Mouse (Mus musculus): Measurements from ENCODE around the gene C330021F23Rik. TPM values are rescaled to one million over a fixed set of nuclear protein-coding genes. Genes with fewer than 3 reads are reported as not detected.

C330021F23Rik gene
- polyA plus RNA-seq, 1 experiment, result 0.33 TPM

Other genes starting within 250 kb of the C330021F23Rik start
- gene A430078G23Rik, start 214.6 kb upstream of the C330021F23Rik start, polyA plus RNA-seq (2012; rRNA removed), result 0.37 and 0.65 TPM in 2 replicates
- 34.0 and 36.5 TPM in 2 replicates for gene Arhgef18, start 175.0 kb upstream of the C330021F23Rik start, polyA plus RNA-seq (2012; rRNA removed)
- gene Pex11g, start 100.3 kb upstream of the C330021F23Rik start, polyA plus RNA-seq (2012; rRNA removed), result 8.5 and 11.1 TPM in 2 replicates
- 0.15 and 0.26 TPM in 2 replicates for gene Tex45, start 97.1 kb upstream of the C330021F23Rik start, polyA plus RNA-seq (2012; rRNA removed)
- 27.5 and 31.0 TPM in 2 replicates for gene Zfp358, start 74.9 kb upstream of the C330021F23Rik start, polyA plus RNA-seq (2012; rRNA removed)
- gene Mcoln1, start 67.5 kb upstream of the C330021F23Rik start, polyA plus RNA-seq (2012; rRNA removed), result 104 and 125 TPM in 2 replicates
- 50.0 and 54.3 TPM in 2 replicates for gene Pnpla6, start 52.6 kb upstream of the C330021F23Rik start, polyA plus RNA-seq (2012; rRNA removed)
- gene Camsap3, start 19.3 kb downstream of the C330021F23Rik start, polyA plus RNA-seq (2012; rRNA removed), result 13.3 and 16.1 TPM in 2 replicates
- 45.0 and 54.9 TPM in 2 replicates for gene Xab2, start 53.3 kb downstream of the C330021F23Rik start, polyA plus RNA-seq (2012; rRNA removed)
- gene Pet100, start 53.6 kb downstream of the C330021F23Rik start, polyA plus RNA-seq (2012; rRNA removed), result 65.2 and 71.8 TPM in 2 replicates
- not detected in 2 replicates for gene Pcp2, start 57.6 kb downstream of the C330021F23Rik start, polyA plus RNA-seq (2012; rRNA removed)
- gene Stxbp2, start 63.0 kb downstream of the C330021F23Rik start, polyA plus RNA-seq (2012; rRNA removed), result 135 and 202 TPM in 2 replicates
- gene Retn, start 87.8 kb downstream of the C330021F23Rik start, polyA plus RNA-seq (2012; rRNA removed), result 53.8 and 69.7 TPM in 2 replicates
- gene Mcemp1, start 97.8 kb downstream of the C330021F23Rik start, polyA plus RNA-seq (2012; rRNA removed), result 0.39 and 0.43 TPM in 2 replicates
- gene Fcor, start 104.4 kb downstream of the C330021F23Rik start, polyA plus RNA-seq (2012; rRNA removed), result 4.6 and 9.2 TPM in 2 replicates
- 26.9 and 29.5 TPM in 2 replicates for gene Trappc5, start 108.3 kb downstream of the C330021F23Rik start, polyA plus RNA-seq (2012; rRNA removed)
- gene Fcer2a, start 126.2 kb downstream of the C330021F23Rik start, polyA plus RNA-seq (2012; rRNA removed), result 0.12 and 0.13 TPM in 2 replicates
- 0.08 and 0.29 TPM in 2 replicates for gene Clec4g, start 152.7 kb downstream of the C330021F23Rik start, polyA plus RNA-seq (2012; rRNA removed)
- 7.0 and 8.5 TPM in 2 replicates for gene Cd209a, start 181.0 kb downstream of the C330021F23Rik start, polyA plus RNA-seq (2012; rRNA removed)

Measured in urinary bladder, adult 2 months (tissue).